Mouse (Mus musculus): ENCODE measurements around the gene Osm. TPM values are rescaled to one million over a fixed set of nuclear protein-coding genes. Genes with fewer than 3 reads are reported as not detected.
A peak's percentile ranks its signal among the peaks of the same experiment; 100 is the strongest.

The Osm gene
- polyA plus RNA-seq, 1 experiment from 2014 or later: not detected

- WGBS: 80% methylated on average over 6 of the region's 6 CpGs
- H3K36me3 ChIP-seq (replicated peaks): no peaks in the 10 kb centered on the region
- peaks cover 94% of the 10 kb centered on the region for H3K27me3 ChIP-seq (ENCODE audit: poor library complexity, severe bottlenecking)
- H3K27ac ChIP-seq: no peak overlapping the region
- H3K4me1 ChIP-seq: peaks cover 36% of the 10 kb centered on the region
- no peaks in the 10 kb centered on the region for H3K9me3 ChIP-seq
- H3K4me3 ChIP-seq: no peak overlapping the region
- DNase-seq (ENCODE audit: extremely low spot score, low spot score): no peak
Measured at GRCm38 (mm10) chr11:4268500-4268899, 32.3 kb downstream of the Osm start.

GRCm38 (mm10) chr11:4270744-4271459 lies 34.7 kb downstream of the Osm start:
- peak overlapping the region; percentile 14 for H3K4me3 ChIP-seq
- peaks cover 70% of the 10 kb centered on the region for H3K27me3 ChIP-seq (ENCODE audit: poor library complexity, severe bottlenecking)
- H3K9me3 ChIP-seq: no peaks in the 10 kb centered on the region
- no peaks in the 10 kb centered on the region for H3K36me3 ChIP-seq (replicated peaks)
- H3K4me1 ChIP-seq: peaks cover 26% of the 10 kb centered on the region
- DNase-seq (ENCODE audit: extremely low spot score, low spot score): no peak
- 20% methylated on average over 20 of the region's 20 CpGs for WGBS
- peak overlapping the region; percentile 63 for H3K27ac ChIP-seq

GRCm38 (mm10) chr11:4271544-4271943 lies 35.3 kb downstream of the Osm start:
- Histone ChIP-seq H3K27ac (0 out of 2 replicates have a peak overlapping the region, but pooled peaks have one; percentile 63), H3K27me3 (ENCODE audit: poor library complexity, severe bottlenecking) (peaks cover 63% of the 10 kb centered on the region), H3K4me3 (no peak overlapping the region), H3K4me1 (peaks cover 21% of the 10 kb centered on the region), H3K36me3 (replicated peaks) (no peaks in the 10 kb centered on the region), H3K9me3 (no peaks in the 10 kb centered on the region)
- DNase-seq (ENCODE audit: extremely low spot score, low spot score): no peak
- WGBS: 53% methylated on average over 11 of the region's 11 CpGs

GRCm38 (mm10) chr11:4276411-4276861 lies 40.2 kb downstream of the Osm start:
- Histone ChIP-seq H3K36me3 (replicated peaks) (no peaks in the 10 kb centered on the region), H3K27ac (peak overlapping the region; percentile 40; the same call in 1 of the 2 replicates), H3K27me3 (ENCODE audit: poor library complexity, severe bottlenecking) (peaks cover 14% of the 10 kb centered on the region), H3K4me1 (peaks cover 3% of the 10 kb centered on the region), H3K9me3 (no peaks in the 10 kb centered on the region), H3K4me3 (no peak overlapping the region)
- no peak for DNase-seq (ENCODE audit: extremely low spot score, low spot score)
- WGBS: 84% methylated on average over 11 of the region's 11 CpGs

- H3K27me3 ChIP-seq (ENCODE audit: poor library complexity, severe bottlenecking): no peaks in the 10 kb centered on the region
- no peak overlapping the region for H3K27ac ChIP-seq
- no peak overlapping the region for H3K4me3 ChIP-seq
- H3K36me3 ChIP-seq (replicated peaks): no peaks in the 10 kb centered on the region
- H3K9me3 ChIP-seq: no peaks in the 10 kb centered on the region
- H3K4me1 ChIP-seq: peaks cover 18% of the 10 kb centered on the region
- WGBS: 59% methylated on average over 7 of the region's 7 CpGs
- DNase-seq (ENCODE audit: extremely low spot score, low spot score): no peak
Measured at GRCm38 (mm10) chr11:4279909-4280308, 43.7 kb downstream of the Osm start.

- Histone ChIP-seq H3K27me3 (ENCODE audit: poor library complexity, severe bottlenecking) (no peaks in the 10 kb centered on the region), H3K27ac (no peak overlapping the region), H3K9me3 (no peaks in the 10 kb centered on the region), H3K4me3 (no peak overlapping the region), H3K4me1 (peaks cover 18% of the 10 kb centered on the region), H3K36me3 (replicated peaks) (no peaks in the 10 kb centered on the region)
- DNase-seq (ENCODE audit: extremely low spot score, low spot score): no peak
- 88% methylated on average over 6 of the region's 6 CpGs for WGBS
Measured at GRCm38 (mm10) chr11:4281852-4282251, 45.6 kb downstream of the Osm start.

GRCm38 (mm10) chr11:4283627-4284026 lies 47.4 kb downstream of the Osm start:
- Histone ChIP-seq H3K4me1 (peaks cover 18% of the 10 kb centered on the region), H3K9me3 (no peaks in the 10 kb centered on the region), H3K36me3 (replicated peaks) (no peaks in the 10 kb centered on the region), H3K4me3 (no peak overlapping the region), H3K27me3 (ENCODE audit: poor library complexity, severe bottlenecking) (no peaks in the 10 kb centered on the region), H3K27ac (no peak overlapping the region)
- 14% methylated on average over 4 of the region's 4 CpGs for WGBS
- peak; percentile 47 for DNase-seq (ENCODE audit: extremely low spot score, low spot score)

- H3K36me3 ChIP-seq (replicated peaks): no peaks in the 10 kb centered on the region
- H3K4me3 ChIP-seq: no peak overlapping the region
- H3K9me3 ChIP-seq: no peaks in the 10 kb centered on the region
- H3K4me1 ChIP-seq: no peaks in the 10 kb centered on the region
- WGBS: 65% methylated on average over 3 of the region's 3 CpGs
- H3K27me3 ChIP-seq (ENCODE audit: poor library complexity, severe bottlenecking): peaks cover 8% of the 10 kb centered on the region
- no peak overlapping the region for H3K27ac ChIP-seq
- no peak for DNase-seq (ENCODE audit: extremely low spot score, low spot score)
Measured at GRCm38 (mm10) chr11:4289280-4289679, 53.1 kb downstream of the Osm start.

Other genes starting within 250 kb of the Osm start
- gene Sec14l4, start 205.0 kb upstream of the Osm start, polyA plus RNA-seq (2016; fragmentation: Nextera tagmentation; extraction: Ambion mirVana): not detected in 2 replicates
- not detected in 2 replicates for gene Sec14l3, start 171.6 kb upstream of the Osm start, polyA plus RNA-seq (2016; fragmentation: Nextera tagmentation; extraction: Ambion mirVana)
- 13.7 and 14.4 TPM in 2 replicates for gene Mtfp1, start 141.0 kb upstream of the Osm start, polyA plus RNA-seq (2016; fragmentation: Nextera tagmentation; extraction: Ambion mirVana)
- gene Sec14l2, start 113.0 kb upstream of the Osm start, polyA plus RNA-seq (2016; fragmentation: Nextera tagmentation; extraction: Ambion mirVana): 3.0 and 3.5 TPM in 2 replicates
- 19.1 and 19.7 TPM in 2 replicates for gene Rnf215, start 101.2 kb upstream of the Osm start, polyA plus RNA-seq (2016; fragmentation: Nextera tagmentation; extraction: Ambion mirVana)
- gene Ccdc157, start 76.1 kb upstream of the Osm start, polyA plus RNA-seq (2016; fragmentation: Nextera tagmentation; extraction: Ambion mirVana): 6.5 and 7.8 TPM in 2 replicates
- gene Sf3a1, start 76.1 kb upstream of the Osm start, polyA plus RNA-seq (2016; fragmentation: Nextera tagmentation; extraction: Ambion mirVana): 103 and 104 TPM in 2 replicates
- 24.4 and 25.4 TPM in 2 replicates for gene Tbc1d10a, start 49.6 kb upstream of the Osm start, polyA plus RNA-seq (2016; fragmentation: Nextera tagmentation; extraction: Ambion mirVana)
- gene Castor1, start 18.2 kb upstream of the Osm start, polyA plus RNA-seq (2016; fragmentation: Nextera tagmentation; extraction: Ambion mirVana): 1.9 and 2.6 TPM in 2 replicates
- gene Lif, start 21.1 kb downstream of the Osm start, polyA plus RNA-seq (2016; fragmentation: Nextera tagmentation; extraction: Ambion mirVana): 0.11 TPM in 1 of 2 replicates, not detected in the other
- 0.33 TPM in 1 of 2 replicates, not detected in the other for gene Hormad2, start 204.7 kb downstream of the Osm start, polyA plus RNA-seq (2016; fragmentation: Nextera tagmentation; extraction: Ambion mirVana)